9 mouse cellular contexts compared by ENCODE assay signal in genomic region chr15:89480584-89480983, GRCm38 (mm10). TPM values are rescaled to one million over a fixed set of nuclear protein-coding genes. Genes with fewer than 3 reads are reported as not detected.
A peak's percentile ranks its signal among the peaks of the same experiment; 100 is the strongest.
DNase-seq lines count a peak whose midpoint lies in the region; ATAC-seq and TF ChIP-seq lines count a peak whose summit lies in the region.
"Had no signal": no experiment of that assay in that cellular context is flagged by ENCODE, and none has a peak within 500 bp of the region (broad histone marks: within the 10 kb centered on the region; RNA-seq: fewer than 3 reads in every experiment).

No protein-coding gene starts in this region.

- H3K9me3 ChIP-seq in E14TG2a.4 (ENCODE audit: low read length), result peaks cover 5% of the 10 kb centered on the region; the same call in 1 of the 2 replicates
- peaks cover 3% of the 10 kb centered on the region; the same call in 1 of the 2 replicates for H3K9me3 ChIP-seq in kidney, embryonic 16.5 days (ENCODE audit: low read length)
- no peaks in the 10 kb centered on the region for H3K9me3 ChIP-seq in forebrain, embryonic 15.5 days
- H3K9me3 ChIP-seq in midbrain, embryonic 15.5 days, result no peaks in the 10 kb centered on the region

- peak overlapping the region; percentile 35; the same call in 1 of the 2 replicates for H3K4me3 ChIP-seq in E14TG2a.4 (replicated peaks; ENCODE audit: low read length)
- H3K4me3 ChIP-seq in kidney, embryonic 16.5 days (ENCODE audit: low read length), result no peak overlapping the region
- no peak overlapping the region for H3K4me3 ChIP-seq in forebrain, embryonic 15.5 days
- H3K4me3 ChIP-seq in midbrain, embryonic 15.5 days, result no peak overlapping the region

- no peak overlapping the region for H3K9ac ChIP-seq in kidney, embryonic 16.5 days (replicated peaks; ENCODE audit: low read length)
- H3K9ac ChIP-seq in forebrain, embryonic 15.5 days (replicated peaks), result no peak overlapping the region
- no peak overlapping the region for H3K9ac ChIP-seq in midbrain, embryonic 15.5 days

- peak overlapping the region; percentile 27; the same call in 1 of the 2 replicates for H3K27ac ChIP-seq in kidney, embryonic 16.5 days (ENCODE audit: low read length)
- no peak overlapping the region for H3K27ac ChIP-seq in forebrain, embryonic 15.5 days (replicated peaks)
- no peak overlapping the region for H3K27ac ChIP-seq in midbrain, embryonic 15.5 days

- H3K27me3 ChIP-seq in E14TG2a.4 (ENCODE audit: insufficient read depth, low read length), result no peaks in the 10 kb centered on the region
- no peaks in the 10 kb centered on the region for H3K27me3 ChIP-seq in kidney, embryonic 16.5 days (ENCODE audit: insufficient read depth, low read length)
- no peaks in the 10 kb centered on the region for H3K27me3 ChIP-seq in forebrain, embryonic 15.5 days
- H3K27me3 ChIP-seq in midbrain, embryonic 15.5 days (replicated peaks), result no peaks in the 10 kb centered on the region

- peaks cover 51% of the 10 kb centered on the region for H3K4me1 ChIP-seq in E14TG2a.4 (replicated peaks; ENCODE audit: low read depth, low read length)
- peaks cover 2% of the 10 kb centered on the region for H3K4me1 ChIP-seq in kidney, embryonic 16.5 days (ENCODE audit: insufficient read depth, low read length)
- peaks cover 7% of the 10 kb centered on the region for H3K4me1 ChIP-seq in forebrain, embryonic 15.5 days
- peaks cover 17% of the 10 kb centered on the region for H3K4me1 ChIP-seq in midbrain, embryonic 15.5 days

- no peaks in the 10 kb centered on the region for H3K36me3 ChIP-seq in E14TG2a.4 (ENCODE audit: insufficient read depth, low read length)
- H3K36me3 ChIP-seq in kidney, embryonic 16.5 days (ENCODE audit: insufficient read depth, low read length), result no peaks in the 10 kb centered on the region
- H3K36me3 ChIP-seq in forebrain, embryonic 15.5 days, result no peaks in the 10 kb centered on the region
- H3K36me3 ChIP-seq in midbrain, embryonic 15.5 days (replicated peaks), result no peaks in the 10 kb centered on the region

- ATAC-seq in kidney, embryonic 16.5 days (ENCODE audit: low FRiP score, low TSS enrichment), result no peak
- ATAC-seq in forebrain, embryonic 15.5 days (replicated peaks), result no peak
- ATAC-seq in midbrain, embryonic 15.5 days (replicated peaks), result no peak

- TF ChIP-seq CTCF in E14TG2a.4 (conservative IDR thresholded peaks at IDR 0.05; ENCODE audit: low read length), result no peak

- peak; percentile 38 to 52 for DNase-seq in adrenal gland, adult 18-20 months (ENCODE audit: low spot score in 2 of 2)
- peak; percentile 69 for DNase-seq in gastrocnemius, postnatal 25 days
- no peak for DNase-seq in frontal cortex, postnatal 10 days (ENCODE audit: low spot score in 2 of 2)
- no peak for DNase-seq in left cerebral cortex, adult 9 months (ENCODE audit: low spot score in 2 of 2)

- 59% methylated on average over 8 of the region's 8 CpGs for WGBS in kidney, embryonic 16.5 days
- whole genome bisulfite sequencing in forebrain, embryonic 15.5 days, result 79% methylated on average over 8 of the region's 8 CpGs
- whole genome bisulfite sequencing in midbrain, embryonic 15.5 days, result 82% methylated on average over 8 of the region's 8 CpGs

- no peak overlapping the region for H3K4me2 ChIP-seq in kidney, embryonic 16.5 days (replicated peaks; ENCODE audit: low read depth, low read length)
- no peak overlapping the region for H3K4me2 ChIP-seq in forebrain, embryonic 15.5 days (replicated peaks)
- no peak overlapping the region for H3K4me2 ChIP-seq in midbrain, embryonic 15.5 days

RNA-seq across cellular contexts. Expression of gene Arsa, which starts 3.4 kb away (rescaled TPM):
- 10 to 100 TPM; 18.2 to 26.5 TPM for total RNA-seq in adrenal gland, adult 18-20 months (2021)
- total RNA-seq in gastrocnemius, postnatal 25 days (2021), result 1 to 10 TPM; 4.2 to 4.9 TPM
- 19.2 and 21.1 TPM in 2 replicates for polyA plus RNA-seq in kidney, embryonic 16.5 days (2015; fragmentation: Nextera tagmentation; extraction: Ambion mirVana)
- 23.6 and 23.8 TPM in 2 replicates for polyA plus RNA-seq in forebrain, embryonic 15.5 days (2015; fragmentation: Nextera tagmentation; extraction: Ambion mirVana)
- polyA plus RNA-seq in midbrain, embryonic 15.5 days (2015; fragmentation: Nextera tagmentation; extraction: Ambion mirVana), result 31.9 and 32.3 TPM in 2 replicates

RNA-seq across cellular contexts. Expression of gene Shank3, which starts 18.8 kb away (rescaled TPM):
- total RNA-seq in adrenal gland, adult 18-20 months (2021), result 10 to 100 TPM; 28.8 to 32.5 TPM
- total RNA-seq in gastrocnemius, postnatal 25 days (2021), result 10 to 100 TPM; 12.8 to 17.5 TPM
- polyA plus RNA-seq in kidney, embryonic 16.5 days (2015; fragmentation: Nextera tagmentation; extraction: Ambion mirVana), result 1.8 and 2.9 TPM in 2 replicates
- 10.7 and 13.0 TPM in 2 replicates for polyA plus RNA-seq in forebrain, embryonic 15.5 days (2015; fragmentation: Nextera tagmentation; extraction: Ambion mirVana)
- polyA plus RNA-seq in midbrain, embryonic 15.5 days (2015; fragmentation: Nextera tagmentation; extraction: Ambion mirVana), result 16.0 and 16.9 TPM in 2 replicates

RNA-seq across cellular contexts. Expression of gene Mapk8ip2, which starts 26.9 kb away (rescaled TPM):
- 10 to 100 TPM in 1 of 2 experiments, 1 to 10 TPM in 1; 8.1 to 10.9 TPM for total RNA-seq in adrenal gland, adult 18-20 months (2021)
- under 1 TPM; 0.29 to 0.31 TPM for total RNA-seq in gastrocnemius, postnatal 25 days (2021)
- polyA plus RNA-seq in kidney, embryonic 16.5 days (2015; fragmentation: Nextera tagmentation; extraction: Ambion mirVana), result 0.92 and 1.1 TPM in 2 replicates
- 65.0 and 68.2 TPM in 2 replicates for polyA plus RNA-seq in forebrain, embryonic 15.5 days (2015; fragmentation: Nextera tagmentation; extraction: Ambion mirVana)
- polyA plus RNA-seq in midbrain, embryonic 15.5 days (2015; fragmentation: Nextera tagmentation; extraction: Ambion mirVana), result 84.8 and 88.5 TPM in 2 replicates

RNA-seq across cellular contexts. Expression of gene Chkb, which starts 50.9 kb away (rescaled TPM):
- 10 to 100 TPM; 60.5 to 88.0 TPM for total RNA-seq in adrenal gland, adult 18-20 months (2021)
- 10 to 100 TPM; 21.4 to 24.2 TPM for total RNA-seq in gastrocnemius, postnatal 25 days (2021)
- 57.6 and 64.3 TPM in 2 replicates for polyA plus RNA-seq in kidney, embryonic 16.5 days (2015; fragmentation: Nextera tagmentation; extraction: Ambion mirVana)
- 70.5 and 75.8 TPM in 2 replicates for polyA plus RNA-seq in forebrain, embryonic 15.5 days (2015; fragmentation: Nextera tagmentation; extraction: Ambion mirVana)
- polyA plus RNA-seq in midbrain, embryonic 15.5 days (2015; fragmentation: Nextera tagmentation; extraction: Ambion mirVana), result 91.8 and 92.3 TPM in 2 replicates

RNA-seq across cellular contexts. Expression of gene Gm44502, which starts 51.1 kb away (rescaled TPM):
- total RNA-seq in adrenal gland, adult 18-20 months (2021), result 1 to 10 TPM; 1.5 to 2.7 TPM
- not detected for total RNA-seq in gastrocnemius, postnatal 25 days (2021)
- 0.33 TPM in 1 of 2 replicates, not detected in the other for polyA plus RNA-seq in kidney, embryonic 16.5 days (2015; fragmentation: Nextera tagmentation; extraction: Ambion mirVana)
- 0.29 TPM in 1 of 2 replicates, not detected in the other for polyA plus RNA-seq in forebrain, embryonic 15.5 days (2015; fragmentation: Nextera tagmentation; extraction: Ambion mirVana)
- not detected in 2 replicates for polyA plus RNA-seq in midbrain, embryonic 15.5 days (2015; fragmentation: Nextera tagmentation; extraction: Ambion mirVana)
- polyA plus RNA-seq: limb, embryonic 11.5 days had no signal

Comparison
In these comparisons a context has a peak if more than half of its experiments do, and no peak if none do; other contexts are left out.
1. DNase-seq: peak in adrenal gland, adult 18-20 months (2 of 2) and gastrocnemius, postnatal 25 days (single experiment); none in frontal cortex, postnatal 10 days (0 of 2) and left cerebral cortex, adult 9 months (0 of 2).
2. RNA of gene Mapk8ip2, which starts 26.9 kb away (polyA plus RNA-seq): 84.8 to 88.5 TPM in midbrain, embryonic 15.5 days and 65.0 to 68.2 TPM in forebrain, embryonic 15.5 days; 0.92 to 1.1 TPM in kidney, embryonic 16.5 days; every median in the first group is over 10 times any median in the second.